Mouse (Mus musculus): ENCODE results near the gene Ooep. TPM values are rescaled to one million over a fixed set of nuclear protein-coding genes. Genes with fewer than 3 reads are reported as not detected.
A peak's percentile ranks its signal among the peaks of the same experiment; 100 is the strongest.
"Not testable (repeated sequence)": the region's sequence is repeated elsewhere in the genome, so short reads cannot be mapped to it uniquely, and the experiment has no call there.

The Ooep gene
- polyA plus RNA-seq, 1 experiment from 2014 or later = 0.83 TPM

DNA sequence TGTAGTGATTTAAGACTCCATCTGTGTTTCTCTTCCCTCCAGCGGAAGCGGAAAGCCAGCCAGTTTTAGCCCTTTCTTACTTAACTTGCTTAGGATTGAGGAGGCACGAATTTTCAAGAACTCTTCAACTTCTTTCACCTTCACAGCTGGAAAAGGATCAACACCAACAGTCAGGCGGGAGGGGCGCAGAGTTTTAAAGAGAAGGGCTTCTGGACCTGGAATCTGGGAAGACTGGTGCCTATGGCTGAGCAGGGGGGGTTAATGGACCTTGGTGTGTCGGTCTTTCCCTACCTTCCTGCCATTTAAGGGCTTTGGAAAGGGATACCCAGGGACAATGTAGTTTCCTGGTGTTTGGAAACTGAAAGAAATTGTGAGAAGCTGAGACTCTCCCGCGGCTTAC is 979 bp downstream of the Ooep start:
- peak overlapping the region; percentile 51 for H3K4me3 ChIP-seq
- 22% methylated on average over 8 of the region's 8 CpGs for WGBS
- no peaks in the 10 kb centered on the region for H3K9me3 ChIP-seq (replicated peaks)
- H3K27me3 ChIP-seq (ENCODE audit: low read depth, poor library complexity, severe bottlenecking) = peaks cover 28% of the 10 kb centered on the region
- no peaks in the 10 kb centered on the region for H3K36me3 ChIP-seq
- DNase-seq (ENCODE audit: low spot score) = no peak
- H3K4me1 ChIP-seq = peaks cover 14% of the 10 kb centered on the region
- H3K27ac ChIP-seq (replicated peaks) = no peak overlapping the region; the same call in 1 of the 2 replicates

GRCm38 (mm10) chr9:78375486-78375885 is 3.0 kb downstream of the Ooep start:
- 69% methylated on average over 4 of the region's 4 CpGs for WGBS

DNA sequence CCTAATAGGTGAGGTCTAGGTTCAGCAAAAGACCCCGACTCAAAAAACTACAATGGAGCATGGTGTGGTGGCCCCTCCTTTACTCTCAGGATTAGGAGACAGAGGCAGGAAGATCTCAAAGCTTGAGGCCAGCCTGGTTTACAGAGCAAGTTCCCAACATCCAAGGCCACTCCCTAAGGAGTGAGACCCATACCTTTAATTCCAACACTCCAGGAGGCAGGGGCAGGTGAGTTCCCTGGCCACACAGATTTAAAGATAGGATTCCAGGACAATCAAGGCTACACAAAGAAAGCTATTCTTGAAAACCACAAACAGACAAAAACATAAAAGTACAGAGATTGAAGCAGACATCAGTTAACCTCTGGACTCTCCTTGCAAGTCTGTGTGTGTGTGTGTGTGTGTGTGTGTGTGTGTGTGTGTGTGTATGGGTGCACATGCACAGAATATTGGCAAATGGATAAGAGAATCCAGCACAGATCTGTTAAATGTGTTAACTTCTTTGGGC is 3.6 kb downstream of the Ooep start:
- WGBS = 85% methylated on average over 1 of the region's 1 CpGs
- Histone ChIP-seq H3K4me3 (no peak overlapping the region), H3K27ac (replicated peaks) (no peak overlapping the region)

More at GRCm38 (mm10) chr9:78375486-78375885, 3.0 kb downstream of the Ooep start:
- no peaks in the 10 kb centered on the region for H3K36me3 ChIP-seq
- no peak overlapping the region for H3K4me3 ChIP-seq
- H3K27me3 ChIP-seq (ENCODE audit: low read depth, poor library complexity, severe bottlenecking) = peaks cover 28% of the 10 kb centered on the region
- no peak overlapping the region for H3K27ac ChIP-seq (replicated peaks)
- no peak for DNase-seq (ENCODE audit: low spot score)
- H3K9me3 ChIP-seq (replicated peaks) = no peaks in the 10 kb centered on the region
- H3K4me1 ChIP-seq = peaks cover 14% of the 10 kb centered on the region

DNA sequence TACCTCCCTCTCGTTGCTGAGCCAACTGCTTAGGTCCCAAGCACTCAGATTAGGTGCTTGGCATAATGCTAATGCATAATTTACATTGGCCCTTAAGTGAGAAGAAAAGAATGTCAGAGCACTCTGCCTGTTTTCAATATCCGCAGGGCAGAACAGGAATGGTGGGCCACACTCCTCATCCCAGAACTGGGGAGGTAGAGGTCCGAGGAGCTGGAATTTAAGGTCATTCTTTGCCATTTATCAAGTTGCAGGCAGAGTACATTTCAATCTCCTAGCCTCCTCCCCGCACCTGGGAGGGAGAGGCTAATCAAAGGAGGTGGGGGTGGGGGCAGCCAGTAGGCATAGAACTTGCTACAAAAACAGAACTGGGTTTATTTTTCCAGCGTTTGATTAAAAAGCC is 4.1 kb downstream of the Ooep start:
- no peak for DNase-seq (ENCODE audit: low spot score)
- Histone ChIP-seq H3K36me3 (no peaks in the 10 kb centered on the region), H3K4me1 (peaks cover 14% of the 10 kb centered on the region), H3K9me3 (replicated peaks) (no peaks in the 10 kb centered on the region), H3K4me3 (no peak overlapping the region), H3K27ac (replicated peaks) (no peak overlapping the region), H3K27me3 (ENCODE audit: low read depth, poor library complexity, severe bottlenecking) (peaks cover 24% of the 10 kb centered on the region)
- WGBS = 67% methylated on average over 5 of the region's 5 CpGs

More for the DNA sequence above, 3.6 kb downstream of the Ooep start:
- Histone ChIP-seq H3K27me3 (ENCODE audit: low read depth, poor library complexity, severe bottlenecking) (peaks cover 28% of the 10 kb centered on the region), H3K4me1 (peaks cover 14% of the 10 kb centered on the region), H3K36me3 (no peaks in the 10 kb centered on the region), H3K9me3 (replicated peaks) (no peaks in the 10 kb centered on the region)
- DNase-seq (ENCODE audit: low spot score) = no peak

DNA sequence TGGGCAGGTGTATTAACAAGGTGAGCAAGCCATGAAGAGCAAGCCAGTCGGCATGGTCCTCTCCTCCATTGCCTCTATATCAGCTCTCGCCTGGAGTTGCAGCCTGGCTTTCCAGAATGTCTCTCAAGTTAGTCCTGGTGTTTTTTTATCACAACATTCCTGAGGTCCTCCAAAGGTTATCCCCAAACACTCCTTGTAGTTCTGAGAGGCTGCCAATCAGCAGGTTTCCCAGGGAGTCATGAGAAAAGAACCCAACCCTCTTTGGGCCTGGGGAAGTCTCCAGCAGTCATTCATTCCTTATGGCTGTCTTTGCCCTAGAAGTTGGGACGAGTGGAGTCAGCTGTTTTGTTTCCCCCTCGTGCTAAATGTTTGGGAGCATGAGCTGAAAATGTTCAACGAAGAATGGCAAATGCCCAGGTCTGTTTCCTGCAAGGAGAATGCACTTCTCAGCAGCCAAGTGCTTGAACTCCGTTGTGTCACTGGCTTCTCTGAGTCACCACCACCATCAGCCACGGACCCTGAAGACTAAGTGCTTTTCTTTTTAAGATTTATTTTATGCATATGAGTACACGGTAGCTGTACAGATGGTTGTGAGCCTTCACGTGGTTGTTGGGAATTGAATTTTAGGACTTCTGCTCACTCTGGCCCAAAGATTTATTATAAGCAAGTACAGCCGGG is 5.6 kb downstream of the Ooep start:
- Histone ChIP-seq H3K27ac (replicated peaks) (no peak overlapping the region), H3K36me3 (no peaks in the 10 kb centered on the region), H3K4me1 (peaks cover 5% of the 10 kb centered on the region), H3K9me3 (replicated peaks) (no peaks in the 10 kb centered on the region), H3K4me3 (no peak overlapping the region), H3K27me3 (ENCODE audit: low read depth, poor library complexity, severe bottlenecking) (peaks cover 12% of the 10 kb centered on the region)
- 88% methylated on average over 10 of the region's 10 CpGs for WGBS
- no peak for DNase-seq (ENCODE audit: low spot score)

DNA sequence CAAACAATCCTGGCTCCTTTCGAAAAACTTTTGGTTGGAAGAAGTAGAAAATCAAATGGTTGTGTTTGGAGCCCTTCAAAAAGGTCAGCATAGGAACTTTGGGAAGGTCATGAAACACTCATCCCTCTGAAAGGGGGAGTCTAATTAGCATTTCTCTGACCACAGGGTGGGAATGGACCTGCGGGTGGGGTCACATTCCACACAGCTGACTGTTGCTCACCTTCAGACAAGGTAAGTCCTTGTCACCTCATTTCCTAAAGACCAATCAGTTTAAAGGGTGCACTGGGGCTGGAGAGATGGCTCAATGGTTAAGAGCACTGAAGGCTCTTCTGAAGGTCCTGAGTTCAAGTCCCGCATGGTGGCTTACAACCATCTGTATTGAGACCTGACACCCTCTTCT is 7.1 kb downstream of the Ooep start:
- DNase-seq (ENCODE audit: low spot score) = no peak
- Histone ChIP-seq H3K9me3 (replicated peaks) (no peaks in the 10 kb centered on the region), H3K36me3 (no peaks in the 10 kb centered on the region), H3K27me3 (ENCODE audit: low read depth, poor library complexity, severe bottlenecking) (no peaks in the 10 kb centered on the region), H3K4me3 (no peak overlapping the region), H3K27ac (replicated peaks) (no peak overlapping the region), H3K4me1 (no peaks in the 10 kb centered on the region)
- WGBS = 96% methylated on average over 3 of the region's 3 CpGs

DNA sequence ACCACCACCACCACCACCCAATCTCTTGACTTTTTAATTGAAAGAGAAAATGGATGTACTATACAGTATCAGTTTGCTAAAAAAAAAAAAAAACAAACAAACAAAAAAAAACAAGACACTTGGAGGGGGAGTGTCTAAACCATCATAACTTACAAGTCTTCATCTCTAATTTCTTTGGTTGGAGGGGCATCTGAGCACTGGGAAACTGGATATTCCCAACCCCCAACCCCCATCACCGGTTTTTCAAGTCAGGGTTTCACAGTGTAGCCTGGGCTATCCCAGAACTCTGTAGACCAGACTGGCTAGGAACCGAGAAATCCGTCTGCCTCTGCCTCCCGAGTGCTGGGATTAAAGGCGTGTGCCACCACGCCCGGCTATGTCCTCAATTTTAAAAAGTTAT is 8.7 kb downstream of the Ooep start:
- DNase-seq (ENCODE audit: low spot score) = no peak
- H3K4me3 ChIP-seq = no peak overlapping the region
- H3K27ac ChIP-seq (replicated peaks) = no peak overlapping the region
- 92% methylated on average over 7 of the region's 7 CpGs for WGBS
- H3K36me3 ChIP-seq = no peaks in the 10 kb centered on the region
- no peaks in the 10 kb centered on the region for H3K27me3 ChIP-seq (ENCODE audit: low read depth, poor library complexity, severe bottlenecking)
- no peaks in the 10 kb centered on the region for H3K9me3 ChIP-seq (replicated peaks)
- no peaks in the 10 kb centered on the region for H3K4me1 ChIP-seq

DNA sequence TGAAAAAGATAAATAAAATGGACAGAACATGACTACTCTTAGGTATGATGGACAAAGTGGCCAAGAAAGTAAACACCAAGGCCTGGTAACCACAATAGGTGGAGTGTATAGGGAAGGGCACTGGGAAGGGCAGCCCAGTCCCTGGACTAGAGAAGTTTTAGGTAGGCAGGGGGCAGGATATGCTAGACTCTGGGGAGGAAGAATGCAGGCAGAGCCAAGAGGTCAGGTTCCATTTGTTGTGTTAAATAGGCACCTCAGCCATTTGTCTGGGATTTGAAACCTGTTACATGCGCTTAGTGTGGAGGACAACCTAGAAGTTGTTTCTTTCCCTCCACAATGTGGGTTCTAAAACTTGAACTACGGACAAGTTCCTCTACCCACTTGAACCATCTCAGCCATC is 9.2 kb downstream of the Ooep start:
- Histone ChIP-seq H3K36me3 (no peaks in the 10 kb centered on the region), H3K9me3 (replicated peaks) (no peaks in the 10 kb centered on the region), H3K27me3 (ENCODE audit: low read depth, poor library complexity, severe bottlenecking) (no peaks in the 10 kb centered on the region), H3K4me1 (no peaks in the 10 kb centered on the region), H3K27ac (replicated peaks) (no peak overlapping the region), H3K4me3 (no peak overlapping the region)
- no peak for DNase-seq (ENCODE audit: low spot score)
- 84% methylated on average over 2 of the region's 2 CpGs for WGBS

DNA sequence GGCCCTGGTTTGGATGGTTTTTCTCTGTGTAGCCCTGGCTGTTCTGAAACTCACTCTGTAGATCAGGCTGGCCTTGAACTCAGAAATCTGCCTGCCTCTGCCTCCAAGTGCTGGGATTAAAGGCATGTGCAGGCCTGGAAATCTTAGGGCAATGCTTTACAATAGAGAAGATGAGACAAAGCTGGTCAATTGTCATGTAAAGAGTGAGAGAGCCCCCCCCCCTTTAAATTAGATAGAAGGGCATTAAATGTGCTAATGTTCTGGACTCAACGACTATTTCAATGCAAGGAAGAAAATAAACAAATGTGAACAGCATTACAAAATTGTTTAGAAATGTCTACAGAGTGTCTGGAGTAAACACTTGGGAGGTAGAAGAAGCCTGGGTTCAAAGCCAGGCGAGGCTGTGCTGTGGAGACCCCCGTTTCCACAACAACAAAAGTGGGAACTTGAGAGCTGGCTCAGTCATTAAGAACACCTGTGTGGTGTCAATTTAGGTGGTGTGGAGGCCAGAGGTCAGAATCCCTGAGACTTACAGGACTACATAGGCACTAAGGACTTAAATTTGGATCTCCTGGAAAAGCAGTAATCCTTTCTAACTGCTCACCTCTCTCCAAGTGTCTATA is 9.7 kb downstream of the Ooep start:
- 81% methylated on average over 3 of the region's 3 CpGs for WGBS
- no peaks in the 10 kb centered on the region for H3K27me3 ChIP-seq (ENCODE audit: low read depth, poor library complexity, severe bottlenecking)

GRCm38 (mm10) chr9:78367959-78368358 is 10.6 kb downstream of the Ooep start, which contains the start of gene Dppa5a:
Gene Dppa5a, minus strand, starts transcription at chr9:78368177.
- not testable (repeated sequence) for H3K4me1 ChIP-seq; H3K36me3 ChIP-seq; H3K4me3 ChIP-seq; H3K9me3 ChIP-seq (replicated peaks); DNase-seq (ENCODE audit: low spot score); H3K27me3 ChIP-seq (ENCODE audit: low read depth, poor library complexity, severe bottlenecking); H3K27ac ChIP-seq (replicated peaks)
- WGBS = 91% methylated on average over 16 of the region's 16 CpGs

More for the DNA sequence above, 9.7 kb downstream of the Ooep start:
- Histone ChIP-seq H3K9me3 (replicated peaks) (no peaks in the 10 kb centered on the region), H3K27ac (replicated peaks) (no peak overlapping the region), H3K4me3 (no peak overlapping the region), H3K4me1 (no peaks in the 10 kb centered on the region), H3K36me3 (no peaks in the 10 kb centered on the region)
- DNase-seq (ENCODE audit: low spot score) = no peak

DNA sequence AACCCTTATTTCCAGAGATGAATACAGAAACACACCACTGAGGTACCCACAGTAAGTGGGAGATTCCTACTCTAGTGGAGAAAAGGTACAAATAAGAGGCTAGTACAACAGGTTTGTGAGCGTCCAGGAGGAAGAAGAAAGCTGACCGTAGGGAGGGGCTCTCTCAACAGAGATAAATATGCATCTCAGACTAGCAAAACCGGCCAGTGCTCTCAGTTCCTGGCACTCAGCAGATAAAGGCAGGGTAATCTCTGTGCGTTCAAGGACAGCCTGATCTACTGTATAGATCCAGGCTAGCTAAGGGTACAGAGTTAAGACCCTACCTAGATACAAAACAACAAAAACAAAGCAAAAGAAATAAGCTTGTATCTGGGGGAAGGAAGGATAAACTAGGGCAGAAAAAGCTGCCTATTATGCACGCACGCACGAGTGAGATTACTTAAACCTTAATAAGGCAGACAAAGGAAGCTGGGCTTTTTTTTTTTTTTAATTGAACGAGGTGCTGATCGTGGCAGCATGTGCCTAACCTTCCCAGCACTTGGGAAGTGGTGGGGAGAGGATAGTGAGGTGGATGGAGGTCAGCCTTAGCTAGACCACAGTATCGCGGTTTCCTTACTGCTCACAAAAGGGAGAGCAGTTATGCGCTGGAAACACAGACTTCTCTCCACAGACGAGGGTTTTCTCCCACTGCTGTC is 12.5 kb downstream of the Ooep start:
- H3K9me3 ChIP-seq (replicated peaks) = no peaks in the 10 kb centered on the region
- H3K36me3 ChIP-seq = no peaks in the 10 kb centered on the region
- H3K27me3 ChIP-seq (ENCODE audit: low read depth, poor library complexity, severe bottlenecking) = no peaks in the 10 kb centered on the region
- H3K27ac ChIP-seq (replicated peaks) = no peak overlapping the region
- H3K4me3 ChIP-seq = no peak overlapping the region
- WGBS = 71% methylated on average over 13 of the region's 13 CpGs
- DNase-seq (ENCODE audit: low spot score) = no peak
- no peaks in the 10 kb centered on the region for H3K4me1 ChIP-seq

DNA sequence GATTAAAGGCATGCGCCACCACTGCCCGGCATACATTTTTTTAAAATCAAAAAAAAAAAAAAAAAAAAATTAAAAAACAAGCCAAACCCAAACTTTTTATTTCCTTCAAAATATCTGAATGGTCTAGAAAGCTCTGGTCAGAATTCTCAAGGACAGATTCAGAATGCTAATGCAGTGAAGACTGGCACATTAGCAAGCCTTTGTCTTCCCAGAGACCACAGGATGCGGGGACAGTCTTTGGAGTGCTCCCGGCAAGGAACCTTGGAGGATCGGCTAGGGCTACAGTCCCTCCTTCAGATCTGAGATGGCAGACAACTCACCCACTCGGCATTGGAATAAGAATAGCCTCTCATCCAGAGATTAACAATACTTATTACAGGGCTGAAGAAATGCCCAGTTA is 13.8 kb downstream of the Ooep start:
- no peak for DNase-seq (ENCODE audit: low spot score)
- Histone ChIP-seq H3K27ac (replicated peaks) (no peak overlapping the region), H3K4me3 (no peak overlapping the region), H3K36me3 (no peaks in the 10 kb centered on the region), H3K9me3 (replicated peaks) (no peaks in the 10 kb centered on the region), H3K27me3 (ENCODE audit: low read depth, poor library complexity, severe bottlenecking) (no peaks in the 10 kb centered on the region), H3K4me1 (no peaks in the 10 kb centered on the region)
- WGBS = 89% methylated on average over 6 of the region's 6 CpGs

- WGBS = 85% methylated on average over 6 of the region's 6 CpGs
- no peaks in the 10 kb centered on the region for H3K36me3 ChIP-seq
- H3K4me3 ChIP-seq = no peak overlapping the region
- H3K27ac ChIP-seq (replicated peaks) = no peak overlapping the region
- H3K9me3 ChIP-seq (replicated peaks) = no peaks in the 10 kb centered on the region
- DNase-seq (ENCODE audit: low spot score) = no peak
- H3K4me1 ChIP-seq = no peaks in the 10 kb centered on the region
- no peaks in the 10 kb centered on the region for H3K27me3 ChIP-seq (ENCODE audit: low read depth, poor library complexity, severe bottlenecking)
These were observed 15.2 kb downstream of the Ooep start for GRCm38 (mm10) chr9:78363374-78363773.

All from midbrain, embryonic 10.5 days (tissue).